Mouse (Mus musculus): ENCODE data around the gene Ucp2.

The Ucp2 gene

GRCm38 (mm10) chr7:100493117-100493483 is at the start of gene Ucp2:
Gene Ucp2 (plus strand): TSS chr7:100493337.
- DNase-seq (ENCODE audit: low spot score), result peak; percentile 85

GRCm38 (mm10) chr7:100443728-100444127 is 49.4 kb upstream of the Ucp2 start:
- DNase-seq (ENCODE audit: low spot score), result no peak

GRCm38 (mm10) chr7:100446271-100446670 is 46.9 kb upstream of the Ucp2 start:
- no peak for DNase-seq (ENCODE audit: low spot score)

- no peak for DNase-seq (ENCODE audit: low spot score)
Observed at GRCm38 (mm10) chr7:100448530-100448929, 44.6 kb upstream of the Ucp2 start.

GRCm38 (mm10) chr7:100448985-100449384 is 44.2 kb upstream of the Ucp2 start:
- no peak for DNase-seq (ENCODE audit: low spot score)

GRCm38 (mm10) chr7:100458153-100458552 is 35.0 kb upstream of the Ucp2 start:
- DNase-seq (ENCODE audit: low spot score), result no peak

- DNase-seq (ENCODE audit: low spot score), result no peak
Observed at GRCm38 (mm10) chr7:100459862-100460261, 33.3 kb upstream of the Ucp2 start.

- no peak for DNase-seq (ENCODE audit: low spot score)
Observed at GRCm38 (mm10) chr7:100461621-100462151, 31.5 kb upstream of the Ucp2 start.

GRCm38 (mm10) chr7:100463194-100463593 is 29.9 kb upstream of the Ucp2 start:
- DNase-seq (ENCODE audit: low spot score), result no peak

- DNase-seq (ENCODE audit: low spot score), result no peak
Observed at GRCm38 (mm10) chr7:100463757-100464156, 29.4 kb upstream of the Ucp2 start.

GRCm38 (mm10) chr7:100464248-100464647 is 28.9 kb upstream of the Ucp2 start:
- DNase-seq (ENCODE audit: low spot score), result no peak

- no peak for DNase-seq (ENCODE audit: low spot score)
Observed at GRCm38 (mm10) chr7:100465248-100465647, 27.9 kb upstream of the Ucp2 start.

- DNase-seq (ENCODE audit: low spot score), result no peak
Observed at GRCm38 (mm10) chr7:100465656-100466309, 27.4 kb upstream of the Ucp2 start.

- DNase-seq (ENCODE audit: low spot score), result no peak
Observed at GRCm38 (mm10) chr7:100466781-100467510, 26.2 kb upstream of the Ucp2 start.

GRCm38 (mm10) chr7:100468761-100469160 is 24.4 kb upstream of the Ucp2 start:
- DNase-seq (ENCODE audit: low spot score), result no peak

GRCm38 (mm10) chr7:100469502-100469901 is 23.6 kb upstream of the Ucp2 start:
- no peak for DNase-seq (ENCODE audit: low spot score)

- no peak for DNase-seq (ENCODE audit: low spot score)
Observed at GRCm38 (mm10) chr7:100470796-100471406, 22.2 kb upstream of the Ucp2 start.

GRCm38 (mm10) chr7:100471407-100471797 is 21.7 kb upstream of the Ucp2 start:
- no peak for DNase-seq (ENCODE audit: low spot score)

- DNase-seq (ENCODE audit: low spot score), result no peak
Observed at GRCm38 (mm10) chr7:100472777-100473176, 20.4 kb upstream of the Ucp2 start, which contains the start of gene Ucp3. Gene Ucp3 (plus strand): TSS chr7:100472990.

GRCm38 (mm10) chr7:100473846-100474454 is 19.2 kb upstream of the Ucp2 start:
- DNase-seq (ENCODE audit: low spot score), result no peak

GRCm38 (mm10) chr7:100474680-100475079 is 18.5 kb upstream of the Ucp2 start:
- DNase-seq (ENCODE audit: low spot score), result no peak

- DNase-seq (ENCODE audit: low spot score), result no peak
Observed at GRCm38 (mm10) chr7:100479100-100479822, 13.9 kb upstream of the Ucp2 start.

Data from embryo, embryonic 10.5 days (tissue).